Mouse (Mus musculus) granulocyte monocyte progenitor cell, adult 5-6 weeks (primary cell): ENCODE results near the gene Arhgap8. TPM values are rescaled to one million over a fixed set of nuclear protein-coding genes. Genes with fewer than 3 reads are reported as not detected.
A peak's percentile ranks its signal among the peaks of the same experiment; 100 is the strongest.
"Not testable (repeated sequence)": the region's sequence is repeated elsewhere in the genome, so short reads cannot be mapped to it uniquely, and the experiment has no call there.

ENCODE experiments used
- ATAC-seq: replicated peaks from 2 replicates; pipeline ENCODE4 v1.8.0; 2016; ENCODE audit warnings: mild to moderate bottlenecking, moderate TSS enrichment, inconsistent platforms; ENCODE audit not compliant: poor library complexity, severe bottlenecking
- total RNA-seq, 2 experiments: library from RNA; stranded (forward) in 1 of 2; stranded (reverse) in 1 of 2; fragments of 200-712, 200-1000 nt in 1 of 2; fragments of >200 nt in 1 of 2; fragmentation: Nextera tagmentation in 1 of 2; gene quantifications; 2 replicates each; pipeline ENCODE4 v1.2.3; 2014 to 2017

Gene Arhgap8
- total RNA-seq, 2 experiments from 2014 or later = not detected

GRCm38 (mm10) chr15:84696021-84696420 is 23.8 kb upstream of the Arhgap8 start:
- ATAC-seq = no peak

- ATAC-seq = no peak
These were observed 22.2 kb upstream of the Arhgap8 start for GRCm38 (mm10) chr15:84697611-84698011.

- no peak for ATAC-seq
These were observed 21.7 kb upstream of the Arhgap8 start for GRCm38 (mm10) chr15:84698189-84698588.

- peak; percentile 77 for ATAC-seq
These were observed 19.6 kb upstream of the Arhgap8 start for GRCm38 (mm10) chr15:84700147-84700794.

- peak; percentile 61 for ATAC-seq
These were observed 17.9 kb upstream of the Arhgap8 start for GRCm38 (mm10) chr15:84701947-84702346.

GRCm38 (mm10) chr15:84702391-84703345 is 17.2 kb upstream of the Arhgap8 start:
- no peak for ATAC-seq

GRCm38 (mm10) chr15:84703992-84704391 is 15.9 kb upstream of the Arhgap8 start:
- no peak for ATAC-seq

GRCm38 (mm10) chr15:84705351-84705901 is 14.4 kb upstream of the Arhgap8 start:
- no peak for ATAC-seq

GRCm38 (mm10) chr15:84706983-84707619 is 12.8 kb upstream of the Arhgap8 start:
- no peak for ATAC-seq

- no peak for ATAC-seq
These were observed 7.1 kb upstream of the Arhgap8 start for GRCm38 (mm10) chr15:84712566-84713405.

- peak; percentile 90 for ATAC-seq
These were observed 5.1 kb upstream of the Arhgap8 start for GRCm38 (mm10) chr15:84714730-84715129.

- no peak for ATAC-seq
These were observed 4.7 kb upstream of the Arhgap8 start for GRCm38 (mm10) chr15:84715132-84715531.

GRCm38 (mm10) chr15:84717570-84718270 is 2.1 kb upstream of the Arhgap8 start:
- not testable (repeated sequence) for ATAC-seq

GRCm38 (mm10) chr15:84718785-84719184 is 1.1 kb upstream of the Arhgap8 start:
- ATAC-seq = no peak

- no peak for ATAC-seq
These were observed 696 bp downstream of the Arhgap8 start for GRCm38 (mm10) chr15:84720291-84721204.

- not testable (repeated sequence) for ATAC-seq
These were observed 3.8 kb downstream of the Arhgap8 start for GRCm38 (mm10) chr15:84723656-84724055.

- no peak for ATAC-seq
These were observed 4.3 kb downstream of the Arhgap8 start for GRCm38 (mm10) chr15:84724199-84724598.

- ATAC-seq = no peak
These were observed 9.8 kb downstream of the Arhgap8 start for GRCm38 (mm10) chr15:84729685-84730084.
